Mouse (Mus musculus): ENCODE results near the gene Dhx34. TPM values are rescaled to one million over a fixed set of nuclear protein-coding genes. Genes with fewer than 3 reads are reported as not detected.

The Dhx34 gene
- polyA plus RNA-seq, 1 experiment: 26.2 TPM

DNA sequence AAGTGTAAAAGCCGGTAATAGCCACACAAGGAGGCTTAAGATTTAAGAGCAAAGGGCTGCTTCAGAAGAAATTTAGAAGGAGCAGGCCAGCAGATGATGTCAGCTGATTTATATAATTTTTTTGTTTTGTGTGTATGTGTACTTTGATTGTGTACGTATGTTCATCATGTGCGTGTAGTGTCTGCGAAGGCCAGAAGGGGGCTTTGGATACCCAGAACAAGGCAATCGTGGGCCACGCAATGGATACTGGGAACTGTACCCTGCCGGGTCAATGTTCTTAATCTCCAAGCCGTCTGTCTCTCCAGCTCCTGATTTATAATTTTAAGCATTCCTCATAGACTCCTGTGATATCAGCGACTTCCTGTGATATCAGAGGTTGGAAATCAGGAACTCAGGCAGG, 60.5 kb downstream of the Dhx34 start:
- Histone ChIP-seq H3K4me1 (ENCODE audit: control insufficient read depth, insufficient read depth, low read length) (peaks cover 7% of the 10 kb centered on the region), H3K27me3 (ENCODE audit: control insufficient read depth, insufficient read depth, low read length) (no peaks in the 10 kb centered on the region), H3K36me3 (ENCODE audit: control insufficient read depth, insufficient read depth, low read length) (no peaks in the 10 kb centered on the region), H3K4me3 (ENCODE audit: control insufficient read depth, low read depth, low read length) (no peak overlapping the region), H3K27ac (ENCODE audit: control insufficient read depth, insufficient read depth, low read depth, low read length) (no peak overlapping the region)
- TF ChIP-seq POLR2A (IDR thresholded peaks at IDR 0.05; ENCODE audit: control insufficient read depth, low read depth, low read length) (no peak), CTCF (IDR thresholded peaks at IDR 0.05; ENCODE audit: control insufficient read depth, insufficient read depth, insufficient replicate concordance, low read depth, low read length) (no peak)

DNA sequence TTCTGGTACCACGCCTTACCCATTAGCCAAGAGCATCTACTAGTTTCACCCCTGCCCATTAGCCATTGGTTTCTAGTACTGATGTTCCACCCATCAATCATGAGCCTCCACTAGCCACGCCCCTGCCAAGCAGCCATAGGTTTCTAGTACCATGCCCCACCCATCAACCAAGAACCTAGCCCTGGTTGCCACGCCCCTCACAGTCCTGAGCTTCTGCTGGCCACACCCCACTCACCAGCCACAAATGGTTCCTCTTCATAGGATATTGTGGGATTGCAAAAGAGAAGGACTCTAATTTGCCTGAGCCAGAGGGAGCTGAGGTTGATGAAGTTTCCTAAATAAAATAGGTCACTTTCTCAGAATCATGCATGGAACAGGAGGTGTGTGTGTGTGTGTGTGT, 61.1 kb downstream of the Dhx34 start:
- Histone ChIP-seq H3K27me3 (ENCODE audit: control insufficient read depth, insufficient read depth, low read length) (no peaks in the 10 kb centered on the region), H3K36me3 (ENCODE audit: control insufficient read depth, insufficient read depth, low read length) (no peaks in the 10 kb centered on the region), H3K4me3 (ENCODE audit: control insufficient read depth, low read depth, low read length) (no peak overlapping the region), H3K4me1 (ENCODE audit: control insufficient read depth, insufficient read depth, low read length) (peaks cover 7% of the 10 kb centered on the region), H3K27ac (ENCODE audit: control insufficient read depth, insufficient read depth, low read depth, low read length) (no peak overlapping the region)
- no peak for TF ChIP-seq CTCF (IDR thresholded peaks at IDR 0.05; ENCODE audit: control insufficient read depth, insufficient read depth, insufficient replicate concordance, low read depth, low read length)
- TF ChIP-seq POLR2A (IDR thresholded peaks at IDR 0.05; ENCODE audit: control insufficient read depth, low read depth, low read length): no peak

DNA sequence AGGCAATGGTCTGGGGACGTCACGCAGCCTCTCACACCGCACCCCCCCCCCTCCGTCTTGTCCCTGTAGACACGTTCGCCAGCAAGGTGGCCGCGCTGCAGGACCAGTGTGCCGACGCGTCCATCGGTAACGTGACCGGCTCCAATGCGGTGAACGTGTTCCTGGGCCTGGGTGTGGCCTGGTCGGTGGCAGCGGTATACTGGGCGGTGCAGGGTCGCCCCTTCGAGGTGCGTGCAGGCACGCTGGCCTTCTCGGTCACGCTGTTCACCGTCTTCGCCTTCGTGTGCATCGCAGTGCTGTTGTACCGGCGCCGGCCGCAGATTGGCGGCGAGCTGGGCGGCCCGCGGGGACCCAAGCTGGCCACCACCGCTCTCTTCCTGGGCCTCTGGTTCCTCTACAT, 63.1 kb downstream of the Dhx34 start:
- TF ChIP-seq CTCF (IDR thresholded peaks at IDR 0.05; ENCODE audit: control insufficient read depth, insufficient read depth, insufficient replicate concordance, low read depth, low read length) (no peak), POLR2A (IDR thresholded peaks at IDR 0.05; ENCODE audit: control insufficient read depth, low read depth, low read length) (no peak)
- Histone ChIP-seq H3K4me1 (ENCODE audit: control insufficient read depth, insufficient read depth, low read length) (peaks cover 7% of the 10 kb centered on the region), H3K27me3 (ENCODE audit: control insufficient read depth, insufficient read depth, low read length) (no peaks in the 10 kb centered on the region), H3K27ac (ENCODE audit: control insufficient read depth, insufficient read depth, low read depth, low read length) (no peak overlapping the region), H3K4me3 (ENCODE audit: control insufficient read depth, low read depth, low read length) (no peak overlapping the region), H3K36me3 (ENCODE audit: control insufficient read depth, insufficient read depth, low read length) (no peaks in the 10 kb centered on the region)

DNA sequence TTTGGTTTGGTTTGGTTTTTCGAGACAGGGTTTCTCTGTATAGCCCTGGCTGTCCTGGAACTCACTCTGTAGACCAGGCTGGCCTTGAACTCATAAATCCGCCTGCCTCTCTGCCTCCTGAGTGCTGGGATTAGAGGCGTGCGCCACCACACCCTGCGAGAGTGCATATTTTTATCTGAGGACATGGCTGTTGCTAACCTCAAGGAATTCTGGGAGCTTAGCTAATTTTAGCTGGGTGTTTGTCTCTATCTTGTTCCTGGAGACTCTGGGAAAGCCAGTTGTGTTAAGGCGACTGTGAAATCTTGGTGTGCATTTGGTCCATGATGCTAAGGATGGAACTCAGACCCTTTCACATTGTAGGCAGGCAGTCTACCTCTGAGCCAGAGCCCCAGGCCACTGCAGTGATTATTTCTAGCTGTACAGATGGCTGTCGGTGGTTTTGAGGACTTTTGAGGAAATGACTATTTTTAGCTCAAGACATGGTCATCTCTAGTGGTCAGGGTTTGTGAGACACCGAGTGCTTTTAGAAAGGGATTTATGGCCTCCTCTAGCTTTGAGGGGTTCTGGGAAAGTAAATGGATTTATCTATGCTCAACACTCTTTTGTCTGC, 65.6 kb downstream of the Dhx34 start:
- H3K4me3 ChIP-seq (ENCODE audit: control insufficient read depth, low read depth, low read length): no peak overlapping the region
- peaks cover 2% of the 10 kb centered on the region for H3K36me3 ChIP-seq (ENCODE audit: control insufficient read depth, insufficient read depth, low read length)
- TF ChIP-seq CTCF (IDR thresholded peaks at IDR 0.05; ENCODE audit: control insufficient read depth, insufficient read depth, insufficient replicate concordance, low read depth, low read length) (no peak), POLR2A (IDR thresholded peaks at IDR 0.05; ENCODE audit: control insufficient read depth, low read depth, low read length) (no peak)
- no peak overlapping the region for H3K27ac ChIP-seq (ENCODE audit: control insufficient read depth, insufficient read depth, low read depth, low read length)
- H3K4me1 ChIP-seq (ENCODE audit: control insufficient read depth, insufficient read depth, low read length): peaks cover 7% of the 10 kb centered on the region
- H3K27me3 ChIP-seq (ENCODE audit: control insufficient read depth, insufficient read depth, low read length): no peaks in the 10 kb centered on the region

DNA sequence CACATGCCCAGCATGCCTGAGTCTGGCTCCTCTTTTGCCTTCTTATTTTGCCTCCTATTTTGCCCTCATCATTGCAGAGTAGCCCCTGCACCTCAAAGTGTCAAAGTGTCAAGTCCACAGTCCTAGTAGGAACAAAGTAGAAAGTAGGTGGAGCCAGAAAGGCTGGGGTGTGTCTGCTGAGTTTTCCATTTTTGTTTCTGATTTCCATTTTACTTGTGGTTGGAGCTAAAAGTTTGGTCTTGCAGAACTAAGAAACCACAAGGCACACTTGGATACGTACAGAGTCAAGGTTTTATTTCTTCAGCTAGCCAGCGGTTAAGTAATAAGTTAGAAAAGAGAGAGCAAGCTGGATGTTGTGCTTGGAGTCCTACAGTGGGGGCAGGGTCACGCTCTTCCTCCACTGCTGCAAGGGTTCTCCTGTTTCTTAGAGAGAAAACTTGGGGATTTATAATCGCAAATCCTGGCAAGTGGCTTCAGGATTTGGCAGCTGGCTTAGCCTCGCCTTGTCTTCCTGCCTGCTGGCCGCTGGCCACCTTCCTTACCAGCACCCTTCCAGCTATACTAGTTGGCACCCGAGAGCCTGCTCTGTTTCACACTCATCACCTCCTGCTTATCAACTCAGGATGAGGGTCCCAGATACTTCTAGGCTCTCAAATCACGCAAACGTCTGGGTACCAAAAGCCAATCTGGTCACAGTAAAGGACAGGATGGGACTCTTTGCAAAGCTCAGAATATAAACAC, 66.5 kb downstream of the Dhx34 start:
- peaks cover 2% of the 10 kb centered on the region for H3K36me3 ChIP-seq (ENCODE audit: control insufficient read depth, insufficient read depth, low read length)
- TF ChIP-seq CTCF (IDR thresholded peaks at IDR 0.05; ENCODE audit: control insufficient read depth, insufficient read depth, insufficient replicate concordance, low read depth, low read length): no peak
- TF ChIP-seq POLR2A (IDR thresholded peaks at IDR 0.05; ENCODE audit: control insufficient read depth, low read depth, low read length): no peak

DNA sequence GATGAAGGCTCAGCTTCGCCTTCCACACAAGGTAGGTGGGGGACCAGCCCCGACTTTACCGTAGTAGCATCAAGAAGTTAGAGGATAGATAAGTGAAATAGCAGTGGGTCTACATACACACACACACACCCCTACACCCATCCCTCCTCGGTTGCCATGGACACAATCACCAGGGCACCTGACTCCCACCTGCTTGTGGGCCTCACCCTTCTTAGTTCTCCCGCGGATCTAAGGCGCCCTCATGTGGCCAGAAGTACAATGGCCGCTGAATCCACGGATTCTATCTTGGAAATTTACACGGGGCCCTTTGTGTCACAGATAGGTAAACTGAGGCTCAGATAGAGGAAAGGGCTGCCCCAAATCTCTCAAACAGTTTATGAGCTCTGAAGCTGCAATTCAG, 68.3 kb downstream of the Dhx34 start:
- no peak overlapping the region for H3K27ac ChIP-seq (ENCODE audit: control insufficient read depth, insufficient read depth, low read depth, low read length)
- TF ChIP-seq CTCF (IDR thresholded peaks at IDR 0.05; ENCODE audit: control insufficient read depth, insufficient read depth, insufficient replicate concordance, low read depth, low read length) (peak; percentile 62; the same call in 1 of the 2 replicates), POLR2A (IDR thresholded peaks at IDR 0.05; ENCODE audit: control insufficient read depth, low read depth, low read length) (no peak)
- no peak overlapping the region for H3K4me3 ChIP-seq (ENCODE audit: control insufficient read depth, low read depth, low read length)
- no peaks in the 10 kb centered on the region for H3K27me3 ChIP-seq (ENCODE audit: control insufficient read depth, insufficient read depth, low read length)
- peaks cover 2% of the 10 kb centered on the region for H3K36me3 ChIP-seq (ENCODE audit: control insufficient read depth, insufficient read depth, low read length)
- peaks cover 2% of the 10 kb centered on the region; the same call in 1 of the 2 replicates for H3K4me1 ChIP-seq (ENCODE audit: control insufficient read depth, insufficient read depth, low read length)

More for the DNA sequence above, 66.5 kb downstream of the Dhx34 start:
- Histone ChIP-seq H3K27me3 (ENCODE audit: control insufficient read depth, insufficient read depth, low read length) (no peaks in the 10 kb centered on the region), H3K4me3 (ENCODE audit: control insufficient read depth, low read depth, low read length) (no peak overlapping the region), H3K27ac (ENCODE audit: control insufficient read depth, insufficient read depth, low read depth, low read length) (no peak overlapping the region), H3K4me1 (ENCODE audit: control insufficient read depth, insufficient read depth, low read length) (peaks cover 5% of the 10 kb centered on the region)

DNA sequence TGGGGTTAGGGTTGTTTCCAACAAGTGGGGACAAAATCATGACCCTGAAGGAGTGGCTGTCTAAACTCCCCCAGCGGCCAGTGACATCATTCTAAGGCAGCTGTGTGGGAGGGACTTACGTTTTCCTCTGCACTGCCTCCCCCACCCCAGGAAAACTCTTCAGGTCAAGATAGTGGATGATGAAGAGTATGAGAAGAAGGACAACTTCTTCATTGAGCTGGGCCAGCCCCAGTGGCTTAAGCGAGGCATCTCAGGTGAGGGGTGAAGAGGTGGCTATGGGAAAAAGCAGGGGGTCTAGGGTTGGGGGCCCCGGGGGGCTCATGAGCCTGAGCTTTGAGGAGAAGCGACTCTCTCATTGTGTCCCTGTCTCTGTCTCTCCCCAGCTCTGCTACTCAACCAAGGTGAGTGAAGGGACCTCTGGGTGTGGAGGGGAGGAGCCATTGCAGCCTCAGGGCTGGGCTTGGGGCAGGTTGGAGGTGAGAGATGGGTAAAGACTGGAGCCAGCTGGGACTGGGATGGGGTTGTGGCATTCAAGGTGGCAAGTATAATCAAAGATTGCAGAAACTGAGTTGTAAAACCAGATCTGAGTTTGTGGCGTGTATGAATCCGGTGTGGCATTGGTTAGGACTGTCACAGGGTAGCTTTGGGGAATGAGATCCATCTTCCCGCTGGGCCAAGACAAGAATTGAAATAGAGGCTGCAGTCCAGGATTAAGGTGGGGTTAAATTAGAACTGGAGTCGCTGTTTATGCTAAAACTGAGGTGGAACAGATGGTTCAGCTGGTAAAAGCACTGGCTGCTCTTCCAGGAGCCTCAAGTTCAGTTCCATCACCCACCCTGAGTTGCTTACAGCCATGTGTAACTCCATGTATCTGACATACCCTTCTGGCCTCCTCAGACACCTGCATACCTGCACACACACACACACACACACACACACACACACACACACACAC, 71.4 kb downstream of the Dhx34 start:
- Histone ChIP-seq H3K27ac (ENCODE audit: control insufficient read depth, insufficient read depth, low read depth, low read length) (no peak overlapping the region), H3K27me3 (ENCODE audit: control insufficient read depth, insufficient read depth, low read length) (no peaks in the 10 kb centered on the region), H3K36me3 (ENCODE audit: control insufficient read depth, insufficient read depth, low read length) (peaks cover 2% of the 10 kb centered on the region), H3K4me3 (ENCODE audit: control insufficient read depth, low read depth, low read length) (no peak overlapping the region), H3K4me1 (ENCODE audit: control insufficient read depth, insufficient read depth, low read length) (peaks cover 8% of the 10 kb centered on the region)
- TF ChIP-seq POLR2A (IDR thresholded peaks at IDR 0.05; ENCODE audit: control insufficient read depth, low read depth, low read length): no peak
- no peak for TF ChIP-seq CTCF (IDR thresholded peaks at IDR 0.05; ENCODE audit: control insufficient read depth, insufficient read depth, insufficient replicate concordance, low read depth, low read length)

All from testis, adult 2 months (tissue).